Mouse (Mus musculus) adrenal gland, adult (tissue): ENCODE results near the gene Gpx4.
"Not testable (repeated sequence)": the region's sequence is repeated elsewhere in the genome, so short reads cannot be mapped to it uniquely, and the experiment has no call there.

ENCODE experiments used
- DNase-seq, 2 experiments: peaks; one replicate each; pipeline ENCODE4 v3.0.0; 2022 to 2023; ENCODE audit warnings: low spot score in 1 of 2; ENCODE audit not compliant: inconsistent age in 2 of 2

The Gpx4 gene

DNA sequence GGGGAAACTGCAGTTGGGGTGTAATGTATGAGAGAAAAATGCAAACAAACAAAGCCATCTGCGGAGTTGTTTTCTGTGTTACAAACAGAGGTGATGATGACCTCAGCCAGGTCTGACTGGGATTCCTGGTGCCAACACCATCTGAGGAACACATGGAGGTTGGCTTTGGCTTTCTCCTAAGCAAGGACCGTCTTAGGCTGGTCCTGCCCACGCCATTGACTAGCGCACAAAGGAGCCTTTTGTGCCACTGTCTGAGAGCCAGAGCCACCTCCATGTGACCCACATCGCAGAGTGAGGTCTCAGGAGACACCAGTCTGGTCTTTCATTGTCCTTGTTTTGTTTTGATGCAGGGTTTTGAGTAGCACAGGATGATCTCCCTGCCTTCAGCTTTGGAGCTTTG is 1.4 kb downstream of the Gpx4 start:
- no peak for DNase-seq

DNA sequence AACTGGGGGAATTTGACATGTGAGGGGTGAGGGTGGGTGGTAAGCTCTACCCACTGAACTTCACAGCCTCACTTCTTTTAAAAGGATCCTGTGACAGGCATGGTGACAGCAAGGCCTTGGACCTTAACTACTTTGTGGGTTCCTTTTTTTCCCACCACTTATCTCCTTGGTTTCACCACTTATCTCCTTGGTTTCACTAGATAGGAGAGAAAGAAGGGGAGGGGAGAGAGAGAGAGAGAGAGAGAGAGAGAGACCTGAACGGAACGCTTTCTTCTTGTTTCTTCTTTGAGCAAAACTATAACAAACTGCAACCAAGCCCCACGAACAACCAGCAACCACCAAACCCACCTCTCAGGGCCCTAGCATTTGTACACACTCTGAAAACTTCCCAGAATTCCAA is 1.9 kb downstream of the Gpx4 start:
- DNase-seq, result no peak

DNA sequence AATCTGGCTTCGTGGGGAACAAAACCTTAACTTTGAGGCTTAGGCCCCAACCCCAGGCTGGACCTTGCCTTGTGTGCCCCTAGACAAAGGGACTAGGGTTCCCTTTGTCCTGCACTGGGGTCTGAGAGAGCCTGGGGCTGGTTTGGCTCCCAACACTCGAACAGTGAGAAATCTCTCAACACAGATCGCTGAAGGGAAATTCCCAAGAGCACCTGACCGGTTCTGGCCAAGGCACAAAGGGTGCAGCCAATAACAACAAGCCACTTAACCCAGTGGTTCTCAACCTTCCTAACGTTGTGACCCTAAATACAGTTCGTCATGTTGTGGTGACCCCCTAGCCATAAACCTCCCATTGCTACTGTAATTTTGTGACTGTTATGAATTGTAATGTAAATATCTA is 3.3 kb downstream of the Gpx4 start:
- no peak for DNase-seq

DNA sequence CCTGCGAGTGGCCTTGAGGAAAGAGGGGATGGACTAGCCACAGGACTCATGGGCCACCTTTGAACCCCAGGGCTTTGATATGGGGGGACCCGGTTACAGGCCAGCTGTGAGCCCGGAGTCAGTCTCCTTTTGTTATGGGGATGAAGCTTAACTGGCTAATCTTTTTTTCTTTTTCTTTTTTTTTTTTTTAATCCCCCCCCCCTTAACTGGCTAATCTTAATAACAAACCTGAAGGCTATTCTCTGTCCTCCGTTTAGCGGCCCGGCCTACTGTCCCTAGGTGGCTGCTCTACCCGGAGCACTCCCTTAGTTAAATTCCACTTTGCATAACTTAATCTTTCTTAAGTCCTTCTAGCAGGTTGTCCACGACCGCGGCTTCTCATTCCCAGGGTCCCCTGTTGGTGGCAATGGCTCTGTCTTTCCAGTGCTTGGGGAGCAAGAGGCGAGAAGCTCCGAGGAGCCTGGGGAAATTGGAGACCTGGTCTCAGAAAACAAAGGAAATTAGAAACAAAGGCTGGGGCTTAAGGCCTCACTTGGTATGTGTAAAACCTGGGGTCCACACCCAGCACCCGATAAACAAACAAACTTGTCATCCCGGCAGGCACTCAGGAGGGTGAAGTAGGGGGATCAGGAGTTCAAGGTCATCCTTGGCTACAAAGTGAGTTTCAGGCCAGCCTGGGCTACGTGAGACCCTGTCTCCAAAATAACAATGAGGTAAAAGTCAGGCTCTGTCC is 4.1 kb downstream of the Gpx4 start:
- DNase-seq, result peak in 1 of 2 experiments; percentile 61

DNA sequence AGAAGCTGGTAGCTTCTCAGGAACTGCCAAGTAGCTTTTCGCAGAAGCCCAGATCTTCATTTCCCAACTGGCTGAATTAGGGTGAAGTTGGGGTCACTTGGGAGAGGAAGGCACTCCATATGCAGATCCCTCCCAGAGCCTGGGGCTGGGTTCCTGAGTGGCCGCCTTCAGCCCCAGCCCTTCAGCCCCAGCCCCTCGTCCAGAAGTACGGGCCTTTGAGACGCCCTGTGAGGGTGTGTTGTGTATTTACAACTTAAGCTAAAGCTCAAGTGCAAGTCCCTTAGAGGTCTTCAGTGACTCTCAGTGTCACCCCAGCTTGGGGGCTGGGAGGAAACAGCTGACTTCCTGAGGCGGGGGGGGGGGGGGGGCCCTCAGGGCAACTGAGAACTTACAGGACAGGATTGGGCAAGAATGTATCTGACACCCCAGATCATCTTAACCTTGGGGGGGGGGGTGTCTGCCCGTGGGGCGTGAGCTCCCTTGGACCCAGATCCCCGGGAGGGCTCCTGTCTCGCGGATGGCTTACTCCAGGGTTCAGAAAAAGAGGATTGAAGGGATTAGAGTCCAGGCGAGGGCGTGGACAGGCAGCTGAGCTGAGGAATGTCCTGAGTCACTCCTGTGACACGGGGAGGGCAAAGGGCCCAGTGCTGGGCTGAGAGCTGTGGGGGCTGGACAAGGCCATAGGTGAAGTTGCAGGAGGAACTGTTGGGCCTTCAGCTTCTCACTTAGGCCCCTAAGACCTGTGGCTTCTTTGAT is 4.8 kb downstream of the Gpx4 start:
- peak; percentile 82 to 90 for DNase-seq

DNA sequence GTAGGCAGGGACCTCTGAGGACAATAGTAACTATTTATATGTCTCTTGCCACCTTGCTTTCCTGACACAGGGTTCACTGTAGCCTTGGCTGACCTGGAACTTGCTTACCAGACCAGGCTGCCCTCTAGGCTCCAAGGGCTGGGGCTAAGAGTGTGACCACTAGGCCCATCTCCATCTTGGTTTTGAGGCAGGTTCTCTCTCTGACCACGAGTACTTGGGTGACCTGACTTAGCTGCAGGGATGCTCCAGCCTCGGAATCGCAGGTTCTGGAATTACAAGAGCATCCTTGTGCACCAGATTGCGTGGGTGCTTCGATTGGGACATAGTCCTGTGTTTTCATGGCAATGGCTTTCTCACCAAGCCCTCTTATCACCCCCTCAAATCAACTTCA is 5.4 kb downstream of the Gpx4 start:
- no peak for DNase-seq

DNA sequence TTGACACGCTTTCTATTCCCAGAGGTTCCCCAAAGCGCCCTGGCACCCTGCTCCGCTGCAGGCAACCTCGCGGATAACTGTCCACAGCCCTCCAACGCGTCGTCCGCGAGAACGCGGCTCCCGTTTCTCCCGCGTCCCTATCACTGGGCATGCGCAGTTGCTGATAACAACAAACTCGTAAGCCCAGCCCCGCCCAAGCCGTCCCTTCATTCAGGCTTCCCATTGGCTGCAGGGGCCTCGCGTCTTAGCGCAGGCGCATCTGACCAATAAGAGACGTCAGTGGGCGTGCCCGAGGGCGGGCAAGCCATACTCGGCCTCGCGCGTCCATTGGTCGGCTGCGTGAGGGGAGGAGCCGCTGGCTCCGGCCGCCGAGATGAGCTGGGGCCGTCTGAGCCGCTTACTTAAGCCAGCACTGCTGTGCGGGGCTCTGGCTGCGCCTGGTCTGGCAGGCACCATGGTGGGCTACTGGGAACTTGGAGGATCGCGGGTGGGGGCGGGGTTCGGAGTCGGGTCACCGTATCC is 6.4 kb downstream of the Gpx4 start:
- DNase-seq, result peak; percentile 100

DNA sequence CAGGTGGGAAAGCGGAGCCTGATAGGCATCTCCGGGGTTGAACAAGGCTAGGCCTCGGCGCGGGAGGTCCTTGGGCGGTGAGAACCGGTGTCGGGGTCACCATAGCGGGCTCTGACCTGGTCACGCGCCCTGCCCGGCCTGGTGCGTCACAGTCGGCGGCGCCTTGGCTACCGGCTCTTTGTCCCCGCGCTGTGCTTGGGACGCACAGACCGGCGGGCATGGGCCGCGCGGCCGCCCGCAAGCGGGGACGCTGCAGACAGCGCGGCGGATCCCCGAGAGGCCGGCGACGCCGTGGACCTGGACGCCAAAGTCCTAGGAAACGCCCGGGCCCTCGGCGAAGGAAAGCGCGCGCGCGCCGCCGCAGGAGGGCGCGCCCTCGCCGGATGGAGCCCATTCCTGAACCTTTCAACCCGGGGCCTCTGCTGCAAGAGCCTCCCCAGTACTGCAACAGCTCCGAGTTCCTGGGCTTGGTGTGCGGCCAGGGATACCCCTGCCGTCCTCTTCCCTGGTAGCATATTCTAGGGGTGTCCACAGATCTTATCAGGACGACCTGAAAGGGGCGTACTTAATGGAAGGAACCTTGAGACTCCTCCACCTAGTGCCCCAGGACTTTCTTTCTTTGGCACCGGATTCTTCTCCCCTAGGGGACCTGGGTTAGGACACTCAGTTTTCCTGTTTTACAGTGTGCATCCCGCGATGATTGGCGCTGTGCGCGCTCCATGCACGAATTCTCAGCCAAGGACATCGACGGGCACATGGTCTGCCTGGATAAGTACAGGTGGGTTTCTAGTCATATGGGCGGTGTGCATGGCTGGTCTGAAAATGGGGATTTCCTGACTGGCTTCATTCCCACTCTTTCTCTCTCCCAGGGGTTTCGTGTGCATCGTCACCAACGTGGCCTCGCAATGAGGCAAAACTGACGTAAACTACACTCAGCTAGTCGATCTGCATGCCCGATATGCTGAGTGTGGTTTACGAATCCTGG is 7.2 kb downstream of the Gpx4 start:
- DNase-seq, result peak; percentile 83 to 95

DNA sequence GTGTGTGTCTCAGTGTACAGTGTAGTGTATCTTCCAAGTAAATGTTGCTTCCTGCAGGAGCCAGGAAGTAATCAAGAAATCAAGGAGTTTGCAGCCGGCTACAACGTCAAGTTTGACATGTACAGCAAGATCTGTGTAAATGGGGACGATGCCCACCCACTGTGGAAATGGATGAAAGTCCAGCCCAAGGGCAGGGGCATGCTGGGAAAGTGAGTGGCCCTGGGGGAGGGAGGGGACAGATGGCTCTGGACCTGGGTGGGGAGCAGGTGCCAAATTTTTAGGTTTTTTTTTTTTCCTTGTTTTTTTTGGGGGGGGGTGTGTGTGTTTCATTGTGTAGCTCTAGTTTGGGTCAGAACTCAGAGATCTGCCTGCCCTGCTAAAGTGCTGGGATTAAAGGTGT is 7.9 kb downstream of the Gpx4 start:
- not testable (repeated sequence) for DNase-seq

DNA sequence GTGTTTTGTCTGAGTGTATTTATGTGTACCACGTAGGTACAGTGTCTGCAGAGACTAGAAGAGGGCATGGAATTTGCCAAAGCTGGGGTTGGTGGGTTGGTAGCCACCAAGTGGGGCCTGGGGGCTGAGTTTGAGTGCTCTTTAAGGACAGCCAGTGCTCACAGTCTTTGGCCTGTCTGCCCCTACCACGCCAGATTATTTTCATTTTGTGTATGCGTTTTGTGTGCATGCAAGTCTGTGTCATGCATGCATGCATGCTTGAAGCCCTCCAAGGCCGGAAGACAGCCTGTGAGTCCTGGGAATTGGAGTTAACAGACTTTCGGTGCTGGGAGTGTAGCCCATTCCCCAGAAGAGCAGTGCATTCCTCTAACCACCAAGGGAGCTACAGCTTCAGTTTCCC is 8.4 kb downstream of the Gpx4 start:
- no peak for DNase-seq

DNA sequence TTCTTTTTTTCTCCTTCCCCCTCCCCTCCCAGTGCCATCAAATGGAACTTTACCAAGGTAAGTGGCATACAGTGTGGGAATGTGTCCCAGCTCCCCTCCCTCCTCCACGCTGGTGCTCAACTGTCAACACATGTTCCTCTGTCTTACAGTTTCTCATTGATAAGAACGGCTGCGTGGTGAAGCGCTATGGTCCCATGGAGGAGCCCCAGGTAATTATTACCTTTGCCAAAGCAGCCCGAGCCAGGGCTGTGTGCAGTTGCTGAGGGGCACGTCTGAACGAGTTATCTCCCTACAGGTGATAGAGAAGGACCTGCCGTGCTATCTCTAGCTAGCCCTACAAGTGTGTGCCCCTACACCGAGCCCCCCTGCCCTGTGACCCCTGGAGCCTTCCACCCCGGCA is 8.9 kb downstream of the Gpx4 start:
- no peak for DNase-seq

DNA sequence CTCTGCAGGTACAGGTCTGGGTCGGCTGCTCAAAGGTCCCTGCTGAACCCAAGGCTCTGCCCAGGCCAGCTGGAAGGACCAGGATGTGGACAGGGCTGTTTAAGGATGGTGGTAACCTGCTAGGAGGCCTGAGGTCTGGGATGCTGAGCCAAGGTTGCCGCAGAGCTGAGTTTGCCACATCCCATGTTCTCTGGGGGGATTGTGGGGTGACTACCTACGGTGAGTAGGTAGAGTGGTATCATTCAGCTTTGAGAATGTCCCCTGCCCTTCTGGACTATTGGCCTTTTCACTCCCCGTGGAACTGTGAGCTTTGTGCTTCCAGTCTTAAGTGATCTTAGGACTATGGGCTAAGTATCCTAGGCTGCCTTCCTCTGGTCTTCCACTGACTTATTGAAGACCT is 9.5 kb downstream of the Gpx4 start:
- no peak for DNase-seq

DNA sequence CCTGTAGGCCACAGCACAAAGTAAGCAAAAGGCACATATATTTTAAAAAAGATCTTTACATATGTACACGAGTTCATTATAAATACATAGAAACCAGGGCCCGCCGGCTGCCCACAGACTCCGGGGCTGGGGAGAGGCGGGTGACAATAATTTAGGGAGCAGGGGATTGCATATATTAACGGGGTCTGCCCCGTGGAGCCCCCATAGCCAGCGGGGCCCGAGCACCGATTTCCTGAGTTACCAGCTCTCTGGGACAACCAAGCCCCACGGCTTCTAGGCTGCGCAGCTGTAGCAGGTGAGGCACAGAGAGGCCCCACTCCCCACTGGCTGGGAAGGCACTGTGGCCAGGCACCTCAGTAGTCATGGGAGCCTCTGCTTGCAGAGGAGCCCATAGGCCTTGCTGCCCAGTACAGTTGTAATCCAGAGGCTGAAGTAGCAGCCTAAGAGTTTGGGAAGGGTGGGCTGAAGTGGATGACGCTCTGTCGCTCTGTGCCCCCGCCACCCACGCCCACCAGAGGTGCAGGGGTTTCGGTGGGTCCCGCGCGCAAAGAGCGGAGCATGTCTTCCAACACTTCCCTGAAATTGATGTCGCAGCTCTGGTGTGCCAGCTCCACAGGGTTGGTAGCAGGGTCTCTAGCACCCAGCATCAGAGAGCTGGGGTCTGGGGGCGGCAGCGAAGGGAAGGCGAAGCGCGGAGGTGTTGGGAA is 10.2 kb downstream of the Gpx4 start:
- peak in 1 of 2 experiments; percentile 51 for DNase-seq

DNA sequence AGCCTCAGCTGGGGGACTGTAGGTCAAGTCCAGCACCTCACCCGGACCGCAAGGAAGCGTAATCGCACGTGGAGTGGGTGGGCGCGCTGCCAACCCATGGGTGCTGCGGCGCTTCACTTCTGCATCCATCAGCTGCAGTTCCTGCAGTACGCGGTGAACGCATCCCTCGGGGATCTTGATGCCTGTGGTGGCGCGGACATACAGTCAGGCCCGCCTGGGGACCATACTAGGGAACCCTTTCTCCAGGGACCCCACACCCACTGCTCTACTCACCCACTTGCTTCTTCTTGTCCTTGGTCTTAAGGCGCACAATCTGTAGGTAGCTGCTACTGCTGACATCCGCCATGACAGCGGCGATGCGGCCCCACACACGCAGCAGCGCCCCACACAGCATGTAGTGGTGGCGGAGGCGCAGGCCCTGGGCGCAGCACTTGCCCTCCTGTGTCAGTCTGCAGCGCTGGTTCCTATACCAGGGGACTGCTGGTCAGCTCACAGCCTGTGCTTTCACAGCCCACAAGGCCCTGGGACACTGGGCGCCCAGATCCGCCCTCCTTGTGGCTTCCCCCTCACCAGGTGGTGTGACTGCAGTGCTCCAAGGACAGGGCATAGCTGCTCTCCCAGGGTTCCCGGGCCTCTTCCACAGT is 10.8 kb downstream of the Gpx4 start:
- DNase-seq, result peak; percentile 37 to 66

DNA sequence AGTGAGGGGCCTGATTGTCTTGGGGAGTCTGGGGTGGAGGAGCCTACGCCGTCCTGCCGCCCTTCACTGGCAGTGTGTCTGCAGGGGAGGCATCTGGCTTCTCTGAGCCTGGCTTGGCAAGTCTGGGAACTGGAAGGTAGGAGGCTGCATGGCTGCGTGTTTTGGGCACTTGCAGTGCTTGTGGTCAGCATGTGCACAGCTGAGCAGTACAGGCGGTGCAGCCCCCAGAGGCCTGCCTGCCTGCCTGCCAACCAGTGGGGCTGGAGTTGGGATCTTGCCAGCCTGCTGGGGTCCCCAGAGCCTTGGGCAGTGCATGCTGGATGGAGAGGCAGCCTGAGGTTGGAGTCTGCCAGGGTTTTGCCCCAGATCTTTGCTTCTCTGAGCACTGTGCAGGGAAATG is 16.1 kb downstream of the Gpx4 start:
- DNase-seq, result peak in 1 of 2 experiments; percentile 69

DNA sequence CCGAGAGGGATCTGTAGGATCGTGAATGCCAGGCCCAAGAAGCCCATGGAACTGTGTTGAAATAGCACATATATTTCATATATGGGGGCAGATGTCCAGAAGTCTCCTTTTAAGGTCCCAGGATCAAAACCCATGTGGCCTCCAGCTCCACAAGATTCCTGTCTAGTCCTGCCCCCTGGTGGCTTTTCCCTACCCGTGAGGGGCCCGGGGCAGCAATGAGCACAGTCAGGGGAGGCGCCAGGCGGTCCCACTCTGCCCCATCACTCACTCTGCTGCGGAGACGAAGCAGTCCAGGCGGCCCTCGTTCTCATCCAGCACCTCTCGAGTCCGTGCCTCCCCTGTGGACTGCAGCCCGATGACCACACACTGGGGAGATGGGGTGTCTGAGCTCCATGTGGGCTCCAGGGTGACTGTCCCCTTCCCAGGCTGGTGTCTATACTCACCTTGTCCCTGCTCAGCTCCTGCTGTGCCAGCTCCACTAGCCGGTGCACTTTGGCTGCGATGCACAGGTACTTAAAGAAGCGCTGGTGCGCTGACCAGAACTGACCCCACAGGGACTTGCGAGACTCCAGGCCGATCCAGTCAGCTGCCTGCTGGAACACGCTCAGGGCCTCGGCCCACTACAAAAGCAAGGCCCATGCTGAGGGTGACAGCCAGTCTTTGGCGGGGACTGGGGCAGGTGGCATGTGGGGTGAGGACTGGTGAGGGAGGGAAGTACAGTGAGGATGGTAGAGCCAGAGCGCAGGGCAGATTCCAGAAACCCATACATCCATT is 17.1 kb downstream of the Gpx4 start:
- no peak for DNase-seq

DNA sequence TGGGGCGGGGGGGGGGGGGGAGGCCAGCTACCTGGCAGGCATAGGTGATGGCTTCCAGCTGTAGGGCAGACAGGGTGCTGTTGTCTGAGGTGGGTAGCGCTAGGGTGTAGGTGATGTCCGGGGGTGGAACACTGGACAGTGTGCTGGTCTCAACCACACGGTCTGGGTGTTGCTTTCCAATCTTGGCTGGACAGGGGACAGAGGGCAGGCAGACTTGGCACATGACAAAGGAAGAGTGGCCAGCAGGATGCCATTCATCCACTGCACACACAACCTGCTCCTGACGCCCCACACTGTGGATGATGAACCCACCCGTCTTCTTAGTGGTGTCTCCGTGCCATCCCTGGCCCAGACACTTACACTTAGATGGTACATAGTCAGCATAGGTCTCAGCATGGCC is 22.3 kb downstream of the Gpx4 start:
- DNase-seq, result no peak

DNA sequence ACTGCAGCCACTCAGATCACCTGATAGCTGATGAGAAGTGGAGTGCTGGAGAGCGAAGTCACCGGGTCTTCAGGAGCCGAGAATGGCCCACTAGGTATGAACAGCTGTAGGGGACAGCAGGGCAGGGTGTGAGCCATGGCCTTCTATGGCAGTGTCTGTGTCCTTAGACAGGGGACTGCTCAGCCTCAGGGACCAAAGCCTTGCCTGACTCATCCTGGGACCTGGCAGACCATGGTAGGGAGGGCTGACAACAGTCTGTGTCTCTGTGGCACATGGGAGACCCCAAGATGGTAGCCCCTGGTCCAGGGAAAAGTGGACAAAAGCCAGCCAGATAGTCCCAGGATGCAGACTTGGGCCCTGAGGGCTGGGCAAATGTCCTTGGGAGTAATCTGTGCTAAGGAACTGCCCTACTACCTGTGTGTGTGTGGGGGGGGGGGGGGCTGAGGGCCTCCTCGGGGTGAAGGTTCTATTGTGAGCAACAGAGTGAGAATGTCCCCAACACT is 23.0 kb downstream of the Gpx4 start:
- DNase-seq, result peak in 1 of 2 experiments; percentile 85
